Mouse (Mus musculus) adrenal gland, postnatal 14 days (tissue): ENCODE results near the gene Sirt5. TPM values are rescaled to one million over a fixed set of nuclear protein-coding genes. Genes with fewer than 3 reads are reported as not detected.
A peak's percentile ranks its signal among the peaks of the same experiment; 100 is the strongest.

ENCODE experiments used
- DNase-seq: peaks from one replicate; pipeline ENCODE4 v3.0.0; 2021; ENCODE audit warnings: mixed read lengths
- total RNA-seq: library from RNA; stranded (reverse); gene quantifications from 2 replicates; pipeline ENCODE4 v1.2.3, GENCODE M21; 2021

Sirt5 gene
- total RNA-seq, 1 experiment from 2014 or later: 26.7 TPM

DNA sequence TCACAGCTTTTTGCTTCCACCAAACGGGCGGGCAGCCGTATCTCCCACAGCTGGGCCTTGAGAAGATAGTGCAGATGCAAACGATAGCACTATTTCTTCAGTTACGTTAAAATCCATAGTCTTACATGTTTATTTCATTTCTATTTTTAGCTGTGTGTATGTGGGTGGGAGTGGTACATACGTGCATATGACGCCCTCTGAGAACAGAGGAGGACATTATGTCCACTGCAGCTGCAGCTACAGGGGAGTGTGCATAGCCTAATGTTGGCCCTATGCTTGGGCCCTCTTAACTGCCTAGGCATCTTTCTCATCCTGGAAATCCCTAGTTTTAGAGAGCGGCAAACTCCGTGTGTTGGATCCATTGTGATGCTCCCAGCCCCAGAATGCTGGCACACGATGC lies 8.9 kb downstream of the Sirt5 start:
- no peak for DNase-seq

DNA sequence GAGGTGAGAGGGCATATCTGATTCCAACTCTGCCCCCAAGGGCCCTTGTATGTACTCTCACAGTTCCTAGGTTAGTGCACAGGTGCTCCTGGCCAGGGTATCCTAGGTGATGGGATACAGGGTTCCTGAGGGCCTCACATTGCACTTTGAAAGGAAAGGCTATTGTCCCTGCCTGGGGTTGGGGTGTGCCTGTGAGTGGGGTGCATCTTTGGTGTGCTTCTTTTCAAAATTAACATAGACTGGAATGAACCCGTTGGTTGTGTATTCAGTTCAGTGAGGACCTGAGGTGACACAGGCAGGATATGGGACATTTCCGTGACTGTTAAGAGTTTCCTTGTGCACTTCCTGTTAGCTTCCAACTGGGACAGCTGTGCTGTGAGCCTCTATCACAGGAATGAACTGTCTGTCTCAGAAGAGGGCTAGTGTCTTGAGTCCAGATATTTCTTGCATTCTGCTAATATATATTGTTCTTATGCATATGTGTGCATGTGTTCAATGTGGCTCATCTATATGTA lies 9.7 kb downstream of the Sirt5 start:
- peak; percentile 24 for DNase-seq

DNA sequence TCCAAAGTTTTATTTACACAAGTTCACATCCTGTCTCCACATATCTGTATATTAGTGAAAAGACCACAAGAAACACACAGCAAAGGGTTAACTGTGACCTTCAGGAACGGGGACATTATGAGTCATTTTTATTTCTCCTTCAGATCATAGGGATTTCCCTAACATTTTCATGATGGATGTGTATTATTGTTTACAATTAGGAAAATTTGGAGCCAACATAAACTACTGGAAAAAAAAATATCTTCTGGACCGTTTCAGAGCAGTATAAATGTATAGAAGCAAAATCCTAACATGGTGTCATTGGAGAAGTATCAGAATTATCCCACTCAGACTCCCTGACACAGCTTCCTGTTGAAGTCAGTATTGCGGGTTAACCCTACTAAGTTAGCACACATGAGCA lies 14.7 kb downstream of the Sirt5 start:
- DNase-seq: no peak

DNA sequence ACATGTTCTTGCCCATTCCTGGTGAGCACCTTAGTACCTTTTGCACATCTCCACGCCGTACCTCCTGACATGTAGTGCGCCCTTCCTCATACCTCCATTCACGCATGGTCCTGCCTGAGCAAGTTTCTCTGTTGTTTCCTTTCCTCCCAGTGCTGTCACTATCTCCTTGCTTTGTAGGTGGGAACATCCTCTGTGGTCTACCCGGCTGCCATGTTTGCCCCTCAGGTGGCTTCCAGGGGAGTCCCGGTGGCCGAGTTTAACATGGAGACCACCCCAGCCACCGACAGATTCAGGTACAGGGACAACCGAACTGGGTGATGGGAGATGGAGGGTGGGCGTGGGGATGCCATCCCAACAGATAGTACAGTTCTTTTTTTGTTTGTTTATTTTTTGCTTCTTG lies 20.0 kb downstream of the Sirt5 start:
- no peak for DNase-seq

DNA sequence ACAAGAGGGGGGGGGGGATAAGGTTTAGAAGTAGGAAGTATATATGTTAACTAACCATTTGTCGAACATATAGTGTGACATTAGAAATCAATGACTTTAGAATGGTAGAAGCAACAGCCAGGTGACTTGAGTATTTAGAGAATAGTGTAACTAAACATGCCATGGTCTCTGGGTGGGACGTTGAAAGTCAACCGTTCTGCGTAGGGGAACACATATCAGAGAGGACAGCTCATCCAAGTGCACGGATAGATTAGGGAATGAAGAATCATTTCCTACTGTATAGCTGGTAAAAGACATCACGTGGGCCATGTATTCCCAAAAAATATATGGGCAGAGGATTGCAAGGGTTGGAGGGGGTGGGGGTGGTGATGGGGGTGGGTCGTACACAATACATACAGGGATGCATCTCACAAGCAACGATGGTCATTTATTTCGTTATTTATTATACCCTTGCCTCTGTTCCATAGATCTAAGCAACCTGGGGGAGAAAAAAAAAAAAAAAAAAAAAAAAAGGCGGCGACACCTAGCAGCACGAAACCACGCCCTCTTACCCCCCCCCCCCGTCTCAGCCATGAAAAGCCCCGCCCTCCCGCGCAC lies 32.5 kb downstream of the Sirt5 start:
- no peak for DNase-seq

DNA sequence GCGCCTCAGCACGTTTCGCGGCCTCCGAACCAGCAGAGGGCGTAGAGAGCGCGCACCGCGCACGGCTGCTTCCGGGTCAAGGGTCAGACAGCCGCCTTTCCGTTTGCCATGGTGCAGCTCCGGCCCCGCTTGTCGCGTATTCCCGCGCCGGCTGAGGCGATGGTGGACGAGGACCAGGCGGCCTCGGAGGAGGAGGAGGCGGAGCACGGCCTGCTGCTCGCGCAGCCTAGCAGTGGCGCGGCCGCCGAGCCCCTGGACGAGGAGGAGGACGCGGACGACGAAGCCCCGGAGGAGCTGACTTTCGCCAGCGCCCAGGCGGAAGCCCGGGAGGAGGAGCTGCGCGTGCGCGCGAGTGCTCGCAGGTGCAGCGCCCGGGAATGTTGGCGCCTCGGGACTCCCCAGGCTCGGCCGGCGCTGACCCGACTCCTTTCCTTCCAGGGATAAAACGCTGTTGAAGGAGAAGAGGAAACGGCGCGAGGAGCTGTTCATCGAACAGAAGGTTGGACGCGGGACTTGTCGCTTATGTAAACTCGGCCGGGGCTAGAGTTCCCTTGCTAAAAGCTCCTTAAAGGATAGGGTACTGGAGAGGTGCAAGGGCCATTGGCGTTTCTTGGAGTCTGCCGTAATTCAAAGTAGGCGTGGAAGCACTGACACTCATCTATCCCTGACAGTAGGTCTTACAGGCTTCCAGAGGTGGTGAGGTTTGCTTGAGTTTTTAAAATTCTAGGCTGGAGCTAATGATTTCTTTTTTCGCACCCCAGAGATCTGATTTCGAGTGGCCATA lies 33.2 kb downstream of the Sirt5 start, which contains the start of gene Nol7:
Gene Nol7, plus strand, starts transcription at position 94 of the 784 bp plus-strand sequence.
- DNase-seq: peak; percentile 97

DNA sequence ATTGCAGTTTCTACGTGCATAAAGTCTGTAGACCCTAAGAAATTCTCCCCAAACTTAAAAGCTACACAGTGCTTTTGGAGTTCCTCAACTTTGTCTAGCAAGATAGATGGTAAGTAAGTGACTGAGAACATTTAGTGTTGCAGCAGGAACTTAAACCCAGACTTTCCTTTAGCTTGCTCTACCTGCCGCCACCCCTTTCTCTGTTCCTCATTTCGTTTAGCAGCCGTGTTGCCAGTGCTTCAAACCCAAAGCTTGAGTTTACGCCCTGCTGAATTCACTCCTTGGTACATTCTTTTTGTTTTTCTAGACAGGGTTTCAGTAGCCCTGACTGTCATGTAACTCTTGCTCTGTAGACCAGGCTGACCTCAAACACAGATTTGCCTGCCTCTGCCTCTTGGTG lies 34.3 kb downstream of the Sirt5 start:
- no peak for DNase-seq

DNA sequence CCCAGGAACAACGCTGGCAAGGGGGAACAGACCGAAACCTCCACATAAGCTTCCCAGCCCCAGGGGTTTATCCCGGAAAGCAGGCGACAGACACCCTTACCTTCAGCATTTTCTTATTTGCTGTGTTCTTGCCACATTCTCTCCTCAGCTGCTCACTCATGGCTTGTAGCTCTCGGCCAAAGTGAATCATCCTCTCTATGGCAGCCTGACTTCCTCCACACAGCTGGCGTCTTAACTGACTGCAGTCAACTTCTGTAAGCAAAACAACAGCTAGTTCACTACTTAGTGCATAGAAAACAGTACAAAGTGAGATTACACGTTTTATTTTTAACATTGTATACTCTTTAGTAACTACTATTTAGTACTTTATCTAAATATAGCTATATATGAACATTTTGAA lies 47.0 kb downstream of the Sirt5 start:
- no peak for DNase-seq

DNA sequence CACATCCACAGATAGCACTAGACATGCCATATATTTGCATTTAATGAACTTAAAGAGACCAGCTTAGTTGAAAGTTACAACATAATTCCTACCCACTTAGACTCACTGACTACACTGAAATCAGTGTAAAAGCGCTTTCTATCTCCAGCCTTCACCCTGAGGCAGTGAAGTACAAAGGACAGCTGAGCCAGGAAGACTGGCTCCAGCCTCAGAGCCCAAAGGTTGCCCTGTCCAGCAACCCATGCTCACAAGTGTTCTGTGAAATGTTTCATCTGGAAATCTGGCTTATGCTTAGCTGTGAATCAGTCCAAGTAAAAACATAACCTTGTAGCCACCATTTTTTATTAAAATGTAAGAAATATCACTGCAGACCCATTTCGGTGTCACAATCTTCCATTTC lies 48.3 kb downstream of the Sirt5 start:
- no peak for DNase-seq

DNA sequence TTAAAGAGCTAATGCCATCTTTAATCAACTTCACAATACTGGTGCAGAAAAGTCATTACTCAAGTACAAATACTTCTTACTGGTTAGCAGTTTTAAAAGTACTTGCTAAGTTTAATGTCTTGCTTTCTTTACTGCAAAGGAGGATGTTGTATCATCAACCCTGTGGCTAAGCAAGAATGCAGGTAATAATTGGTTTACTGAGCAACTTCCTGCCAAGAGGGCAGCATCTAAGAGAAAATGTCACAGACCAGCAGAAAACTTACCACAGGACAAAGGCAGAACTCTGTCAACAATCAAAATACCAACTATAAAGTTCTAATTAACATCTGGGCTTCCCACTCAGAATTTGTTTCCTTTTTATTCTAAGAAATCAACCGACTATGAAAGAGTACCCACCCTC lies 50.0 kb downstream of the Sirt5 start:
- no peak for DNase-seq

DNA sequence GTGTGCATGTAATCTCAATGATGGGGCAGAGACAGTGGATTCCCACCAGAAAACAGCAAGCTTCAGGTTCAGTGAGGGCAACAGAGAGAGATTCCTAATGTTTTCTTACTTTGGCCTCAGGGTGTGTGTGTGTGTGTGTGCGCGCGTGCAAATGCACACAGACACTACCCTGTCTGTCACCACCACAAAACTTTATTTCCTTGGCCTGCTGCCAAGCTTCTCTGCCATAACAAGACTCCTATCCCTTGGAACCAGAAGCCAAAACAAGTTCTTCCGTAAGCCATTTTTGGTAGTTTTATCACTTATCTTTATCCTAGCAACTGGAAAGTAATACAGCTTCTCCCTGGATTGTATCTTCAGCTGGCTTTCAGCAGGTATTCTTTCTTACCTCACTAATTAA lies 63.1 kb downstream of the Sirt5 start:
- peak; percentile 15 for DNase-seq

DNA sequence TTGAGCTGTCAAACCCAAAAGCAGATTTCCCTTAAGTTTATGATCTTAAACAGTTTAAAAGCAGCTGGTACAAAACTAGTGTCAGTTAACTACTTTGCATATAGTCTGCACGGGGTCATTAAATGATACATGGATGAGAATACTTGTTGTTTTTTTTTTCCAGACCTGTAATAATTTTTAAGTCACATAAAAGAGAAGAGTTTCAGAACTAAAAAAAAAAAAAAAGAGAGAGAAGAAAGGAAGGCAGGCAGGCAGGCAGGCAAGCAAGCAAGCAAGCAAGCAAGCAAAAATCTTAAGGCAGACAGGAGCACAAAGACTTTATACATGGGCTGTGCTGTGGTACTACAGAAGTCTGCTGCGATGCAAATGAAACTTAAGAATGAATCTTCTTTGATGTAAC lies 68.1 kb downstream of the Sirt5 start:
- no peak for DNase-seq

DNA sequence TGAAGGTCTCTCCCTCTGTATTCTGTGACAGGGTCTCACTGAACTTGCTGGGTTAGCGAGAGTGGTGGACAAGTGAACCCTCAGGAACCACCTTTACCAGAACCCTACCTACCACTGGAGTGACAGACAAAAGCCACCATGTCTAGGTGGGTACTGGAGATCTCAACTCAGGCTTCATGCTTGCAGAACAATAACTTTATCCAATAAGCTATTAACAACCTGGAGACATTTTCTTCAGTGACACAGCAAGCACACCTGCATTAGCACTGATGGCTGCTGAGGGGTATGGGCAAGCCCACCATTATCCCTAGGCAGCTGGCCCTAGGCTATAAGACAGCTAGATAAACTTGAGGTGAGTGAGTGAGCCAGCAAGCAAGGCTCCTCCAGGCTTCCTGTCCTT lies 75.1 kb downstream of the Sirt5 start:
- DNase-seq: no peak

DNA sequence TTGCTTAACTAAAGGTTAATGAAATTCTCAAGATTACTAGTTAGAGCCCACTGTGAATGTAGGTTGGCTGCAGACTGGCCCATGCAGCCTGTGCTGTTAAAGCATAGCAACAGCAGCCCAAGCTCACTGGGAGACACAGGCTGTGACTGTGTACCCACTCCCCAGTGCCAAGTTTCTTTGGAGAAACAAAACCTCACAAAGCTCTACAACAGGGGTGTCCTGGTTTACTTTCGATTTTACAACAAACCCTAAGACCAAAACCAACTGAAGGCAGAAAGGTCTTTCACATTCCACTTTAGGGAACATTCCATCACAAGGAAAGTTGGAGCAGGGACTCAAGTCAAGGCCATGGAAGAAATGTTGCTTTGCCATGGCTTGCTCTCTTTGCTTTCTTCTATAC lies 77.3 kb downstream of the Sirt5 start:
- no peak for DNase-seq

DNA sequence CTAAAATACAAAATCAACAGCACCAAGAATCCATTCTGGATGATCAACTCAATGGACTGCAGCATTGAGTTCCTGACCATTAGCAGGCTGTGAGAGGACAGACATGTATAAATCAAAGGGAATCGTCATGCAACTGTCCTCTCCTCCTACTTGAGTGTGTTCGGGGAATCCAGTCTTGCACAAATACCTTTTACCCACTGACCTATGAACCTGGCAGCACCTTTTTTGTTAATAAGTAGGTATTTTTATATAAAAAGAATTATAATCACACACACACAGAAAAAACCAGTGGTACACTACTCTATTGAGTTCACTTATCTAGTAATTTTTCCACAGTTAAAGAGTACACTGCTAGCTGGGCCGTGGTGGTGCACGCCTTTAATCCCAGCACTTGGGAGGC lies 78.4 kb downstream of the Sirt5 start:
- no peak for DNase-seq

DNA sequence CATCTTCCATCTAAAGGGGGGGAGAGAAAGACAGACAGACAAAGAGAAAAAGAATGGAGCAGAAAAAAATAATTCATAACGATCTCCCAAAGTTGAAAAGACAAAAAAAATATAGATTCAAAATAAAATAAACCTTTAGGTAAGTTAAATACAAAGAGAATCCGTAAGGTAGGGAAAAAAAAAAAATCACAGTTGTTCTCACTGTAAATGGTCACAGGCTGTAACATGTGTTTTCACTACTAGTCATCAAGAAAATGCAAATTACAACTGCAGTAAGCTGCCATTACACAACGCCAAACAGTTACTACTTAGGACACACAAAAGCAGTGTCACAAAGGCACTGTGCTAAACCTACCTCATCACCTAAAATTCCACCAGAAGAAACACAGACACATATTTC lies 79.4 kb downstream of the Sirt5 start:
- no peak for DNase-seq

Other genes starting within 250 kb of the Sirt5 start
- 24.1 and 24.6 TPM in 2 replicates for gene Tbc1d7, start 194.0 kb upstream of the Sirt5 start, total RNA-seq
- 10.5 and 11.0 TPM in 2 replicates for gene Gfod1, start 61.3 kb upstream of the Sirt5 start, total RNA-seq
- 107 and 108 TPM in 2 replicates for gene Nol7, start 32.9 kb downstream of the Sirt5 start, total RNA-seq
- 57.1 and 74.2 TPM in 2 replicates for gene Ranbp9, start 115.8 kb downstream of the Sirt5 start, total RNA-seq
- gene Mcur1, start 194.7 kb downstream of the Sirt5 start, total RNA-seq: 65.5 and 66.1 TPM in 2 replicates